Mouse (Mus musculus): ENCODE results near the gene Olfr508.
"Not testable (repeated sequence)": the region's sequence is repeated elsewhere in the genome, so short reads cannot be mapped to it uniquely, and the experiment has no call there.

Gene Olfr508

DNA sequence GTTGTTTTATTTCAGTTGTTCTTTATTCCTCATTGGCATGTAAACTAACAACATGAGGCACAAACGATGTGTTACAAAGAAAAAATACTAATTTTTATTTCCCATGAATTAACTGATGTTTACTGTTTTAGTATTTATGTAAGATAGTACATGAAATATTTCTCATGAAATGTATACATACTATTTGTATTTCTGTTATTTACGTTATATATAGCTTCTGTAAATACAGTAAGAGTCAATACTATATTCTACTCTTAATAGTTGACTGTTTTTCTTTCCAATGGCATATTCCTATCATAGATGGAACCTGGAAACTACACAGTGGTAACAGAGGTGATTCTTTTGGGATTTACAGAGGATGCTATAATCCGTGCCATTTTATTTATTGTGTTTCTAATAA, at the start of gene Olfr508:
Gene Olfr508, plus strand, starts transcription at position 301 of the 400 bp plus-strand sequence.
- DNase-seq, result no peak

DNA sequence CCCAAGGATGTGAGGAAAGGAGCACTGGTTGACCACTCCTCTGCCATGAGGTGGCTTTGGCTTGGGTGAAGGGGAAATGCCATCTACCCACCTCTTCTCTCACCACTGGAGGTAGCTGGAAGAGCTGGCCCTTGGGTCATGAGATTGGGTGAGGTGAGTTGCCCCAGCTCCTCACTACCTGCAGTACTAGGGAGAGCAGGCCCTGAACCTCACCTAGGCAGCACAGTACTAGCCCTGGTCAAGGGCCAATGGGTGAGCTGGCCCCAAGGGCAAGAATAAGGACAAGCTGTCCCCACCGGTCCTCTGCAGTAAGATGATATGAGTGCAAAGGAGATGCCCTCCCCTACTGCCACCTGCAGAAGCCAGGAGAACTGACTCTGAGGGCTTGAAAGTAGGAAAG, 40.0 kb upstream of the Olfr508 start:
- no peak for DNase-seq

DNA sequence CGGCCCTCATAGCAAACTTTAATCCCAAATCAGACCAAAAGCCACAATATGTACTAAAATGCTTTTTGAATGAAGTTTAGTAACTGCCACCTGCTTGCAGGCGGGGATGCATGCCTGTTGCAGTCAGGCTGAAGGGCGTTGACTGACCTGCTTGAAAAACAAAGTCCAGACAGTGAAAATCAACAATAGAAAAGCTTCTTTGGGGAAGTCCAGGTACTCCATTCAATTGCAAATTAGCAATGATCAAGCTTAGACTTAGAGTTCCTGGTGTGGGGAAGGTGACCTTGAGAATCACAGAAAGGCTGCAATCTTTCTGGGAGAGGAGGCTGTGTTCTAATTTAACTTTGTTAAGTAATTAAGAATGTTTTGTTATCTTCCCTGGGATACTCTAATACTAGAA, 27.9 kb upstream of the Olfr508 start:
- DNase-seq, result not testable (repeated sequence)

DNA sequence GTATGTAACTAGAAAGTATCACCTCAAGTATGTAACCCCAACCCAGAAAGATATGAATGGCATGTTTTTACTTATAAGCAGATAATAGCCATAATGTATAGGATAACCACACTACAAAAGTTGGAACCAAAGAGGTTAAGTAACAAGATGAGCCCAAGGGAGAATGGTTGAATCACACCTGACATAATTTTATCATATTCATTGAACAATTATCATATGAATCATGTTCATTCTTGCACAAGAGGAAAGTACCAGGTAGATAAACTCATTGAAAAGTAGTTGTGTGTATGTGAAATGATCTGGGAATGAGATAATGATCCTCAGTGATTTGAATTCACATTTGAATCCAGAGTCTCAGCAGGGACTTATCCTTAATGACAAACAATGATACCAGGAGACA, 19.3 kb upstream of the Olfr508 start, which contains the start of gene Olfr506:
Gene Olfr506, plus strand, starts transcription at position 301 of the 400 bp plus-strand sequence.
- DNase-seq, result no peak

DNA sequence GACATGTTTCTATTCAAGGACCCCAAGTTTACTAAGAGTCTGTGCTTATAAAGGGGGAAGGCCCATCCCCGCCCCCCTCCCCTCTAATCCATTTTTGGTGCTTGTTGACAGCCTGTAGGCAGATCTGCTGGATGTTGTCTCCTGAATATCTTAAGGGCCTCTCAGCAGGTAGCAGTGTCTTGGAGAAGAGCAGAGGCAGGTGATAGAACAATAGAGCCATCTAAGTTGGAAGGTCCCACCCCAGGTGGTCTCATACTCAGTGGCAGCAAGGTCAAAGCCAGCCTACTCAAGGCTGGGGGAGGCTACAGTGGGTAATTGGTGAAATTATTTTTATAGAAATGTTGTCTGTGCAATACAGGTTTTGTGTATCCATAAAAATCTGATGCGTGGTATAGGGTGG, 15.7 kb upstream of the Olfr508 start:
- no peak for DNase-seq

DNA sequence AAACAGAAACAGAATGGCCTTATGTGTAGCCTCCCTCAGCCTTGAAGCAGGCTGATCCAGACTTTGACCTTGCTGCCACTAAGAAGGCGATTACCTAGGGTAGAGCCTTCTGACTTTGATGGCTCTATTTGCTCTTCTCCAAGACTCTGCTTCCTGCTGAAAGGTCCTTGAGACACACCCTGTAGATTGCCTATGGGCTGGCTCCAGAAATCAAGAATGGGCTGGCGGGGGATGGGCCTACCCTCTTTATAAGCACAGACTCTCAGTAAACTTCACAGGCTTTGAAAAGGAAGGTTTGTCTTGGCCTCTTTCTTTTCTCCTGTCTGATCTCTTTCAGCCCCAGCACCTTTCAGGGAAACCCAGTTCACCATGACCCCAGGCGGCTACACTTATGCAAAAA, 13.0 kb upstream of the Olfr508 start:
- not testable (repeated sequence) for DNase-seq

DNA sequence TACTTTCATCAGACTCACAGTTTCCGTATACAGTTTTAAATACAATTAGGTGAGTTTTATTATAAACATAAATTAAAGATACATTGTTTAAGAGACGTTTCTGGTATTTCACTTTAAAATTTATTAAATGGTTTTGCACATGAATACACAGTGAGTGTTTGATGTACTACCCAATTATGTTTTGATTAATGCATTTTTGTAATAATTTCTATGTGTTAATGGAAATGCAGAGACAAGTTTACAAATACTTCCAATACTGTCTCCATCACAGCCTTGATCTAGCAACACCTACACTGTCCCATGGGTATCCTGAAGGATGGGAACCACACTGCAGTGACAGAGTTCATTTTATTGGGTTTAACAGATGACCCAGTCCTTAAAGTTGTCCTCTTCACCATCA, 8.3 kb upstream of the Olfr508 start, which contains the start of gene Olfr507:
Gene Olfr507, plus strand, starts transcription at position 301 of the 400 bp plus-strand sequence.
- no peak for DNase-seq

DNA sequence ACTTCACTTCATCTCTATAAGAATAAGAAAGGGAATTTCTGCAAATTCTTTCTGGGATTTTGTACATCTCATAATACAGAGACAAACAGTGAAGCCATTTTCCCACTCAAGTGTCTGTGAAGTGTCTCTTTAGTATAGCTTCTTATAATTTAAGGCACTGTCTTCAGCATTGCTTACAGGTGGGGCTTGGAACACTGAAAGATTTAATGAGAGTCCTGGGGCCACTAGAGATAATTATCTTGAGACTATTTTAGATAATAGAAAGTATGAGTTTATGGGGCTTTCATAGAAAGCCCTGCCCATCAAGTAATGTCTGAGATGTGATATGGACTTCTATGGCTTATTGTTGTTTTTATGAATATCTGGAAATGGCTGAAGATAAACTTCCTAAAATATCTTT, 22.0 kb downstream of the Olfr508 start, which contains the start of gene Olfr509:
Gene Olfr509, minus strand, starts transcription at position 101 of the 400 bp plus-strand sequence.
- no peak for DNase-seq

DNA sequence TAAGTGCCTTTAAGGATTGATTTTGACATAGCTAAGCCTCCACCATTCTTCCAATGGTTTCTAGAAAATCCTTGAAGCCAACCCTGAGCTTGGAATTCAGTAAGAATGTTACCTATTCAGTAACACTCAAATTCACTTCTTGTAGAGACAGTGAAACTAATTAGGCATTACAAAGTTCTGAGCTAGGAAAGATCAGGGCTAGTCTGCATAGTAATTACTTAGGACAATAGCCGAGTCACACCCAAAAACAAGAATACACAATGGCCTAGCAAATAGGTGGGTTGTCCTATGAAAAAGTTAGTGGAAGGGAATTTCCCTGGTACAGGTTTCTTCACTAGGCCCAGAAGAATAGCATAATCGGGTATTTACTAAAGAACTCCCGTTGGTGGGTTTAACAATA, 32.6 kb downstream of the Olfr508 start:
- DNase-seq, result no peak

DNA sequence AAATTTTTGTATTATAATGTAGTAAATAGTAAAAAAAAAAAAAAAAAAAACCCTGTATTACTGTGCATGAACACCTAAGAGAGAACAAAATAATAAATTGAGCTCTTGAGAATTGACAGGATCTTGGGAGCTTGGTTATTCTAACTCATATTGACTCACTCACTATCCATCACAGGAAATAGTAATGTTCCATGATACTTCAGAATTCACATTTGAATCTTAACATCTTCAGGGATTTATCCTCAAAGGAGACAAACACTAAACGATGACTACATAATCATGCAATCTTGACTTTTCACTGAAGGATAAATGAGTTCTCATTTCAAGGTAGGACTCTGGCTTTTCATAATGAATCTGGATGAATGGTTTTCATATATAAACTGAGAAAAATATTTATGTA, 36.3 kb downstream of the Olfr508 start, which contains the start of gene Olfr510:
Gene Olfr510, plus strand, starts transcription at position 301 of the 400 bp plus-strand sequence.
- DNase-seq, result no peak

DNA sequence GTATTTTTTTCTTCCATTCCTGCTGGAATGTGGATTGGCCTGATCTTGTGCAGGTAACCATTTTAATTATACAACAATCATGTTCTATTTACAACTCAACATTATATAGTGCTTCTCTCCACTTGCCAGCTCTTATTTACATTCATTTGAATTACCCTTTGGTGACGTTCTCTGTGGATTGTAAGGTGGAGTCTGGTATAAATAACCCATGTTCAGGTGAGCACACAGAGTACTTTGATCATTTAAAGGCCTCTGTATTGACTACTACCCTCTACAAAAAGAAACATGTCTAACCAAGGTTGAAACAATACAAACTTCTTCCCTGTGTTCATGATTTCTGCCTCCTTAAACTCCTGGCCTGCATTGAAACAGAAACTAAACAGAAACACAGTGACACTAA, 41.3 kb downstream of the Olfr508 start:
- no peak for DNase-seq

DNA sequence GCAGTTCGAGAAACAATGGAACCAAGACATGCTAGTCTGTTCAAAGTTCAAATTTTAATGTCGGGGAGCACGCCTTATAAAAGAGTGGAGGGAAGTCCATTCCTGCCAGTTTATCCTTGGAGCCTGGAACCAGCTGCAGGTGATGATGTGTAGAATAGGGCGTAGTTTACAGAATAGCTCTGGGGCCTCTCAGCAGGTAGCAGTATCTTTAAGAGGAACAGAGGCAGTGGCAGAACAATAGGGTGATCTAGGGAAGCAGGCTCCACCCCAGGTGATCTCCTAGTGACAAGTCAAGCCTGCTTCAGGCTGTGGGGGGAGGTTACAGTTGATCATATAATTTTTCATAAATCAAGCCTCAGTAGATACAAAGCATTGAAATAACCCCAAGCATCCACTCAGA, 49.1 kb downstream of the Olfr508 start:
- no peak for DNase-seq

Data from kidney, postnatal 25 days (tissue).